Mouse (Mus musculus): Measurements from ENCODE around the gene Prss33.

GRCm38 (mm10) chr17:23819235-23819634, 16.6 kb downstream of the Prss33 start:
- TF ChIP-seq CTCF (IDR thresholded peaks at IDR 0.05; ENCODE audit: borderline replicate concordance, insufficient read depth, low read depth, low read length) (no peak), POLR2A (IDR thresholded peaks at IDR 0.05; ENCODE audit: borderline replicate concordance, insufficient read depth, low read length) (no peak)
